Mouse (Mus musculus): ENCODE data around the gene Speer4c. TPM values are rescaled to one million over a fixed set of nuclear protein-coding genes. Genes with fewer than 3 reads are reported as not detected.
A peak's percentile ranks its signal among the peaks of the same experiment; 100 is the strongest.
"Not testable (repeated sequence)": the region's sequence is repeated elsewhere in the genome, so short reads cannot be mapped to it uniquely, and the experiment has no call there.

The Speer4c gene
- polyA plus RNA-seq, 1 experiment from 2014 or later: not detected

DNA sequence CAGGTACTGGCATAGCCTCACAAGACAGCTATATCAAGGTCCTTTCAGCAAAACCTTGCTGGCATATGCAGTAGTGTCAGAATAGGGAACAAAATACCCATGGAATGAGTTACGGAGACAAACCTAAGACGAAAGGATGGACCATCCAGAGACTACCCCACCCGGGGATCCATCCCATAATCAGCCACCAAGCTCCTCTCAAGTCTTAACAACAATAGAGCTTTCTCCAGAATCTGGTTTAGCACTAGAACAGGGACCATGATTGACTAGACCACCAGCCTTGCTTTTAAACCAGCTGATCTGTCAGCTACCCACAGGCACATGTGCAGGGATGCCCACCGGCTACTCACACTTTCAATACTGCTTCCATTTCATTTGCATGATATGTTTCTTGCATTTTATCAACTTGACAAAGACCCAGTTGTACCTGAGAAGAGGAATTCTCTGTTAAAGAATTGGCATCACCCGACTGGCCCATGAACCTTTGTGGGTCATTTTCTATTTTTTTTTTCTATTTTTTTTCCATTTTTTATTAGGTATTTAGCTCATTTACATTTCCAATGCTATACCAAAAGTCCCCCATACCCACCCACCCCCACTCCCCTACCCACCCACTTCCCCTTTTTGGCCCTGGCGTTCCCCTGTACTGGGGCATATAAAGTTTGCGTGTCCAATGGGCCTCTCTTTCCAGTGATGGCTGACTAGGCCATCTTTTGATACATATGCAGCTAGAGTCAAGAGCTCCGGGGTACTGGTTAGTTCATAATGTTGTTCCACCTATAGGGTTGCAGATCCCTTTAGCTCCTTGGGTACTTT, 39.4 kb downstream of the Speer4c start:
- H3K4me2 ChIP-seq (ENCODE audit: low read length); H3K9ac ChIP-seq (ENCODE audit: low read length); H3K4me1 ChIP-seq (ENCODE audit: control insufficient read depth in 2 of 2, insufficient read depth in 2 of 2, low read length in 2 of 2); H3K4me3 ChIP-seq (ENCODE audit: control insufficient read depth in 1 of 2, insufficient read depth in 1 of 2, low read depth in 1 of 2, low read length in 2 of 2); H3K27ac ChIP-seq (replicated peaks in 1 of 2; ENCODE audit: control insufficient read depth in 1 of 2, insufficient read depth in 1 of 2, low read depth in 2 of 2, low read length in 2 of 2); H3K36me3 ChIP-seq (ENCODE audit: control insufficient read depth, insufficient read depth, low read length); H3K27me3 ChIP-seq (ENCODE audit: control insufficient read depth, insufficient read depth, low read length): not testable (repeated sequence)
- ATAC-seq (ENCODE audit: insufficient number of reproducible peaks, insufficient read depth, low FRiP score, low read depth): peak; percentile 66
- 80% methylated on average over 5 of the region's 8 CpGs for WGBS
- peaks cover 11% of the 10 kb centered on the region for H3K9me3 ChIP-seq (ENCODE audit: control insufficient read depth, low read length)

DNA sequence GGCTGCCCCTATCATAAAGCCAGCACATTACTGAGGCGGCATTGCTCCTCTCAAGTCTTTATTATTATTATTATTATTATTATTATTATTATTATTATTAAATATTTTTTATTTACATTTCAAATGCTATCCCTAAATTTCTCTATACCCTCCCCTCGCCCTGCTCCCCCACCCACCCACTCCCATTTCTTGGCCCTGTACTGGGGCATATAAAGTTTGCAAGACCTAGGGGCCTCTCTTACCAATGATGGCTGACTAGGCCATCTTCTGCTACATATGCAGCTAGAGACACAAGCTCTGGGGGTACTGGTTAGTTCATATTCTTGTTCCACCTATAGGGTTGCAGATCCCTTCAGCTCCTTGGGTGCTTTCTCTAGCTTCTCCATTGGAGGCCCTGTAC, 40.1 kb downstream of the Speer4c start:
- H3K4me3 ChIP-seq (ENCODE audit: control insufficient read depth in 1 of 2, insufficient read depth in 1 of 2, low read depth in 1 of 2, low read length in 2 of 2); H3K27ac ChIP-seq (replicated peaks in 1 of 2; ENCODE audit: control insufficient read depth in 1 of 2, insufficient read depth in 1 of 2, low read depth in 2 of 2, low read length in 2 of 2): not testable (repeated sequence)
- 74% methylated on average over 2 of the region's 2 CpGs for WGBS

DNA sequence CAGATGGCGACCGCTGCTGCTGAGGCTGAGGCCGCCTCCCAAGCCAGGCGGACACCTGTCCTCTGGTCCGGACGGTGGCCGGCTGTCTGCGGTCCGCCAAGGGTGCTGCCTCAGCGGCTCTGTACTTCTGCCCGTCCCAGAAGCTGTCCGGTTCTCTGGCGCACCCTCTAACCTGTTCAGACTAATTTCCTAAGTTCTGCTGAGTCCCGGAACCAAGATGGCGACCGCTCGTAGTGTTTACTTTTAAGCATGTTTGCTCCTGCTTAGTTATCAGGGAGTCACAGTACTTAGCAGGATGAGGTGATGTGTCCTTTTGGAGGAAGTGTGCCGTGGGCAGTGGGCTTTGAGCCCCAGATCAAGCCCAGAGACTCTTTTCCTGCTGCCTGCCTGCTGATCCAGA, 43.3 kb downstream of the Speer4c start:
- not testable (repeated sequence) for H3K36me3 ChIP-seq (ENCODE audit: control insufficient read depth, insufficient read depth, low read length); H3K9ac ChIP-seq (ENCODE audit: low read length); H3K27ac ChIP-seq (replicated peaks in 1 of 2; ENCODE audit: control insufficient read depth in 1 of 2, insufficient read depth in 1 of 2, low read depth in 2 of 2, low read length in 2 of 2); H3K27me3 ChIP-seq (ENCODE audit: control insufficient read depth, insufficient read depth, low read length); H3K4me2 ChIP-seq (ENCODE audit: low read length); H3K4me1 ChIP-seq (ENCODE audit: control insufficient read depth in 2 of 2, insufficient read depth in 2 of 2, low read length in 2 of 2); H3K9me3 ChIP-seq (ENCODE audit: control insufficient read depth, low read length); H3K4me3 ChIP-seq (ENCODE audit: control insufficient read depth in 1 of 2, insufficient read depth in 1 of 2, low read depth in 1 of 2, low read length in 2 of 2); ATAC-seq (ENCODE audit: insufficient number of reproducible peaks, insufficient read depth, low FRiP score, low read depth)
- 81% methylated on average over 7 of the region's 18 CpGs for WGBS

More for the DNA sequence above, 40.1 kb downstream of the Speer4c start:
- not testable (repeated sequence) for ATAC-seq (ENCODE audit: insufficient number of reproducible peaks, insufficient read depth, low FRiP score, low read depth); H3K4me1 ChIP-seq (ENCODE audit: control insufficient read depth in 2 of 2, insufficient read depth in 2 of 2, low read length in 2 of 2); H3K4me2 ChIP-seq (ENCODE audit: low read length); H3K27me3 ChIP-seq (ENCODE audit: control insufficient read depth, insufficient read depth, low read length); H3K36me3 ChIP-seq (ENCODE audit: control insufficient read depth, insufficient read depth, low read length); H3K9ac ChIP-seq (ENCODE audit: low read length)
- H3K9me3 ChIP-seq (ENCODE audit: control insufficient read depth, low read length): peaks cover 11% of the 10 kb centered on the region

DNA sequence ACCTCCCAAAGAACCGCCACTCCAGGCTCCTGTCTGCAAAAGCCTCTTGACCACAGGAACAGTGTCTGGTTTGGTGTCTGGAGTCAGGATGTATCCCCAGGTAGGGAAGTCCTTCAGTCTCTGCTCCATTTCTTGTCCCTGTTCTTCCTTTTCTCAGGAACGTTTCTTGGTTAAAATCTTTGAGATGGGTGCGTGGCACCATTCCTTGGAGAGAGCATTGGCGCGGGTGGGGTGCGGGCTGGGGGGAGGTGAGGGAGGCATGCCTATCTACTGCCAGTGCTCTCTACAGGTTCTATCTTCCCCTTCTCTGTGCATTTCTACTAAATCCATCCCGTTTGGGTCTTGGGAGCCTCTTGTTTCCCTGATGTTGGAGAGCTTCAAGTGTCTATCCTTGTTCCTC, 50.2 kb downstream of the Speer4c start:
- H3K36me3 ChIP-seq (ENCODE audit: control insufficient read depth, insufficient read depth, low read length): not testable (repeated sequence)

More for the DNA sequence above, 50.2 kb downstream of the Speer4c start:
- H3K4me3 ChIP-seq (ENCODE audit: control insufficient read depth in 1 of 2, insufficient read depth in 1 of 2, low read depth in 1 of 2, low read length in 2 of 2); H3K9me3 ChIP-seq (ENCODE audit: control insufficient read depth, low read length); H3K27me3 ChIP-seq (ENCODE audit: control insufficient read depth, insufficient read depth, low read length); H3K4me1 ChIP-seq (ENCODE audit: control insufficient read depth in 2 of 2, insufficient read depth in 2 of 2, low read length in 2 of 2); ATAC-seq (ENCODE audit: insufficient number of reproducible peaks, insufficient read depth, low FRiP score, low read depth); H3K9ac ChIP-seq (ENCODE audit: low read length); H3K27ac ChIP-seq (replicated peaks in 1 of 2; ENCODE audit: control insufficient read depth in 1 of 2, insufficient read depth in 1 of 2, low read depth in 2 of 2, low read length in 2 of 2); H3K4me2 ChIP-seq (ENCODE audit: low read length): not testable (repeated sequence)
- 68% methylated on average over 7 of the region's 7 CpGs for WGBS

Other genes starting within 250 kb of the Speer4c start
- 0.36 and 0.69 TPM in 2 replicates for gene Gm21149, start 237.7 kb downstream of the Speer4c start, polyA plus RNA-seq (2014; fragmentation: Nextera tagmentation; extraction: Ambion mirVana)
- not detected in 2 replicates for gene Gm21190, start 185.0 kb downstream of the Speer4c start, polyA plus RNA-seq (2014; fragmentation: Nextera tagmentation; extraction: Ambion mirVana)
- gene Gm21083, start 136.9 kb downstream of the Speer4c start, polyA plus RNA-seq (2014; fragmentation: Nextera tagmentation; extraction: Ambion mirVana): 0.35 TPM in 1 of 2 replicates, not detected in the other
- gene Speer4d, start 95.2 kb downstream of the Speer4c start, polyA plus RNA-seq (2014; fragmentation: Nextera tagmentation; extraction: Ambion mirVana): not detected in 2 replicates
- not detected in 2 replicates for gene 4930572O03Rik, start 57.2 kb downstream of the Speer4c start, polyA plus RNA-seq (2014; fragmentation: Nextera tagmentation; extraction: Ambion mirVana)
- 24.9 and 27.0 TPM in 2 replicates for gene Cacna2d1, start 220.4 kb upstream of the Speer4c start, polyA plus RNA-seq (2014; fragmentation: Nextera tagmentation; extraction: Ambion mirVana)